Mouse (Mus musculus) adrenal gland, postnatal 14 days (tissue): Measurements from ENCODE around the gene Faf1. TPM values are rescaled to one million over a fixed set of nuclear protein-coding genes. Genes with fewer than 3 reads are reported as not detected.

Experiments used
- DNase-seq: peaks from one replicate; pipeline ENCODE4 v3.0.0; 2021; ENCODE audit warnings: mixed read lengths
- long read RNA-seq, 2 experiments: library from polyadenylated mRNA; stranded (forward); transcript quantifications; one replicate each; pipeline ENCODE4 v2.0.0; 2021
- total RNA-seq: library from RNA; stranded (reverse); gene quantifications from 2 replicates; pipeline ENCODE4 v1.2.3, GENCODE M21; 2021

Faf1 gene
- 26.9 and 27.8 TPM in 2 replicates for total RNA-seq
- long read RNA-seq, experiment 1, full-length matches to known transcripts = 103 of 118 reads
- long read RNA-seq, experiment 1, partial matches to known transcripts = 5 of 118 reads
- long read RNA-seq, experiment 1, other reads (novel, unspliced or antisense) = 10 of 118 reads
- long read RNA-seq, experiment 2, full-length matches to known transcripts = 62 of 74 reads
- long read RNA-seq, experiment 2, partial matches to known transcripts = 8 of 74 reads
- long read RNA-seq, experiment 2, other reads (novel, unspliced or antisense) = 4 of 74 reads

GRCm38 (mm10) chr4:109676218-109677215 is at the start of gene Faf1:
Faf1 (plus strand) TSS chr4:109676588.
- DNase-seq = peak; percentile 99

- DNase-seq = no peak
These were observed 46.2 kb upstream of the Faf1 start for GRCm38 (mm10) chr4:109630215-109630614.

DNA sequence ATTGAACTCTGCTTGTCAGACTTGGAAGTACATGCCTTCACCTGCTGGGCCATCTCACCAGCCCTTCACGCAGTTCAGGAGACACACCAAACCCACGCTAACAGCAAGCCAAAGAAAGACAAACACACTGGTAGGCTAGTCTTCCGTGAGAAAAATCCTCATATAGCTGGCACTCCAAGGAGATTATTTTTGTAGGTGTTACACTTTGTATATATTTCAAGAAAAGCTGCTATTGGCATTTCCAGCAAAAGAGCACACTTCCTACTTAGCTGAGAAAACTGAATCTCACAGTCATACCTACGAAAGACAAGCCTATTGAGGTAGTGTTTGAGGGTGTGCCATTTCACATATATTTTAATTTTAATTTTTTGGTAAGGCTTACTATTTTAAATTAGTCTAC is 45.4 kb upstream of the Faf1 start:
- no peak for DNase-seq

- DNase-seq = no peak
These were observed 41.4 kb upstream of the Faf1 start for GRCm38 (mm10) chr4:109634971-109635370.

DNA sequence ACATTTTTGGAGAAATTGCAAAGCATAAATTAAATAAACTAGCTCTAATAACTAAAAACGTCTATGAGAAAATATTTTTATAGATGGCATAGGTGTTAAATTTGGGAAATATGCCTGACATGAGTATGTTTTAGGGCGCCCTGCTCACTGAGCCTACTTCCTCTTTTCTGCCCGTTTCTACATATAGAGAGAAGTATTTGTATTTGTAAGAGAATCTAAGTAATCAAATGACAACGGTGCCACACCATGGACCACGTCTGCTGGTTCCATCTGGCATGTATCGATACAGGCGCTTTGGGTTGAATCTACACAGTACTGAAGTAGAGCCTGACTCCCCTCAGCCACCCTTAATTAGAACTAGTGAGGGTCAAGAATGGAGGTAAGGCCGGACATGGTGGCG is 37.0 kb upstream of the Faf1 start:
- no peak for DNase-seq

DNA sequence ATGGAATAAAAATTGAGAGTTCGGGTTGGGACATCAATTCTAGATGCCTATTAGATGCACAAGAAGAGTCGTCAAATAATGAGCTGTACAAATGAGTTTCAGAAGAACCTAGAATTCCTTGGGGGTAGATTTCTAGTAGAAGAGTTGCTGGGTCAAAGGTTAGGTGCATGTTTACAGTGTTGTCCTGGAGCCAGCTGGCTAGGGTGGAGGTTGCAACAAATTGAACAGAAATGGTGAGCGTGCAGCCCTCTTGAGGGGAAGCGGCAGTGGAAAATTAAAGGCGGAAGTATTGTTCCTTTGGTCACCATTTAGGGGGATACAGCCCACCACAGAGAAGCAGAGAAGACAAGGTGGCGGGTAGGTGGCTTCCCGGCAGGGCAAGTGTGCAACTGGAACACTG is 36.2 kb upstream of the Faf1 start:
- peak; percentile 33 for DNase-seq

- DNase-seq = peak; percentile 49
These were observed 34.9 kb upstream of the Faf1 start for GRCm38 (mm10) chr4:109641451-109641850.

- DNase-seq = no peak
These were observed 29.1 kb upstream of the Faf1 start for GRCm38 (mm10) chr4:109647281-109647680.

DNA sequence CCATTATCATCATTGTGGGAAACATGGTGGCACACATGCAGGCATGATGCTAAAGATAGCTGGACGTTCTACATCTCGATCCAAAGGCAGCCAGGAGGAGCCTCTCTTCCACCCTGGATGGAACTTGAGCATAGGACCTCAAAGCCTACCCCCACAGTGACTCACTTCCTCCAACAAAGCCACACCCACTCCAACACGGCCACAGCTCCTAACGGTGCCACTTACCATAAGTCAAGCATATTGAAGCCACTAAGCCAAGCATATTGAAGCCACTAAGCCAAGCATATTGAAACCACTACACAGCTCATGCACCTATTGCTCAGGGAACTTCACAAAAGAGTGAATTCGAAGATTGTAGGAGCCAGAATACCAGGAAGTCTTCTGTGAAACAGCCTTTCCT is 27.1 kb upstream of the Faf1 start:
- DNase-seq = no peak

DNA sequence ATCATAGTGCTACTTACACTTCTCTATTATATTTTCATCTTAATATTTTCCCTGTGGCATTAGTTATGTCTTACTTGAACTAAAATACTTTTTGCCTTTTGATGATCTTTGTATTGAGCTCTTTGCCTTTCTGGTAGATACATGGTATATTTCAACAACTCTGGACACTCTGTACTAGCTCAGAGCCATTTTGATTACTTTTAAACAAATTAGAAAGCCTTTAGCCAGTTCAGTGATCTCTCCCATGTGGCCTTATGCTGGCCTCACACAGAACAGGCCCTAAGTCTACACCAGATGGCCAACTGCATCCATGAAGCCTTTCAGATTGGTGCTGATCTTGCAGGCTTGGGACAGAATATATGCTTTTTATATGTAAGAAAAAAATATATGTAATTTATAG is 23.1 kb upstream of the Faf1 start:
- DNase-seq = no peak

DNA sequence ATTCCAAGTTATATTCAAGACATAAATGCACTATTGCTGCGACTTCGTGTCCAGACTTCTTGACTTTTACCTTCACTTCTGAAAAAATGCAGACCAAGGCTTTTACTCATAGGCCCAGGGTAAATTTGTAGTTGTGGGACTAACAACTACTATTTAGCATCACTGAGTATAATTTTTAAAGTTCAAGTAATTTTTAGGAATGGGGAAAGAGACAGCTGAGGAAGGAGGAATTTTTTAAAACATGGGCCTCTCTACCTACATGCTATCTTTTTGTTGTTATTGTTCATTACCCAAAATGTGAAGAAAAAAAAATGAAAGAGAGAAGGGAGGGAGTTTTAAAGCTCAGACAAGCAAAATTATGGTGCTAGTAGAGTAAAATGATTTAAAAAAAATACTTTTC is 21.7 kb upstream of the Faf1 start:
- DNase-seq = no peak

- DNase-seq = no peak
These were observed 20.6 kb upstream of the Faf1 start for GRCm38 (mm10) chr4:109655738-109656137.

DNA sequence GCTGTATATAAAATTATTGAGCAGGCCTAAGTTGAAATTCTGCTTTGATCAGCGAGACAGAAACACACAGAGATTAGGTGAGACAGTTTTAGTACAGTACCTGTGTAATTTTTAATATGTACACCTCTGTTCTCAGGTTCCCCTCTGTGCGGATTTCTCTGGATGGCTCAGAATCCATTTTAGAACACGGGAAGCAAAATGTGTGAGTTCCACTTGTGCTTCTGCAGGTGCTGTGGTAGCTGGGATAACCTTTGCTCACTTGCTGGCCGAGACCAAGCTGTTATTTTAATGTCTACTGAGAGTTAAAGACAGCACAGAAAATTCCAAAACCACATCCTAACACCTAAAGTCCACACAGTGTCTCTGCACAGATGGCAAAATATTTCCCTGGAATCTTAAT is 20.1 kb upstream of the Faf1 start:
- no peak for DNase-seq

DNA sequence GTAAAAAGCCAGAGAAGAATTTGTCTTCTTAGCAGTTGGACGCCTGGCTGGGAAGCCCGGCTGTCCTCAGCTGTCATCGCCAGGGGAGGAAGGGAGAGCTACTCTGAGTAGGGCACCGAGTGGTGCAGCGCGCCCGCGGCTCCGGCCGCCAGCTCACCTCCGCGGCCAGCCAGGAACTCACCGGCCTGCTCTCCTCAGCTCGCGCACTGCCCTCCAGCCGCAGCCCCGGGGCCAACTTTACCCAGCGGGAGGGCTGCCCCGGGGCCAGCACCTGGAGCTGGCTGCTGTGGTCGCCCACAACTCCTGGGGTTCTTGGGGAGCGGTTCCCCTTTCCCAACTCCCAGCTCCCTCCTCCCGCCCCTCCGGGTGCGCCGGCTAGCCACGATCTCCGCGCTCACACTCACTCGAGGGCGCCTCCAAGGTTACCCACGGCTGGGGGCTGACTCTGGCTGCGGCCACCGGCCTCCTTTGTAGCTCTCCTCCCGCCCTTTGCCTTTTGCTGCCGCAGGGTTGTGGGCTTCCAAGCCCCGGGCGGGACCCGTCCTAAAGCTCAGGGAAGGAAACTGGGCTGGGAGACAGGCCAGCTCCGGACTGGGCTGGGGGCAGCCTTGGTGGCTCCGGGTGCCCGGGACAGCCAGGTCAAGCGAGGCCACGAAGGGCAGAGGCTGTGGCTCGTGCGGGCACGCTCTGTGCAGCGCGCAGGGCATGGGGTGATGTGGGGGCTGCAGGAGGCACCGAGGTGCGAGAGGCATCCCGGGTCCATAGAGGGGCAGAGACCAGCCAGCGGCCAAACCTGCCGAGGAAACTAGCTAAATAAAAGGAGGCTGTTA is 19.2 kb upstream of the Faf1 start:
- DNase-seq = peak; percentile 81

GRCm38 (mm10) chr4:109657851-109658500 is 18.4 kb upstream of the Faf1 start:
- DNase-seq = no peak

GRCm38 (mm10) chr4:109658826-109659225 is 17.6 kb upstream of the Faf1 start:
- DNase-seq = no peak

GRCm38 (mm10) chr4:109659571-109659970 is 16.8 kb upstream of the Faf1 start:
- DNase-seq = no peak

GRCm38 (mm10) chr4:109660568-109660967 is 15.8 kb upstream of the Faf1 start:
- no peak for DNase-seq

- peak; percentile 7 for DNase-seq
These were observed 15.2 kb upstream of the Faf1 start for GRCm38 (mm10) chr4:109661183-109661582.

DNA sequence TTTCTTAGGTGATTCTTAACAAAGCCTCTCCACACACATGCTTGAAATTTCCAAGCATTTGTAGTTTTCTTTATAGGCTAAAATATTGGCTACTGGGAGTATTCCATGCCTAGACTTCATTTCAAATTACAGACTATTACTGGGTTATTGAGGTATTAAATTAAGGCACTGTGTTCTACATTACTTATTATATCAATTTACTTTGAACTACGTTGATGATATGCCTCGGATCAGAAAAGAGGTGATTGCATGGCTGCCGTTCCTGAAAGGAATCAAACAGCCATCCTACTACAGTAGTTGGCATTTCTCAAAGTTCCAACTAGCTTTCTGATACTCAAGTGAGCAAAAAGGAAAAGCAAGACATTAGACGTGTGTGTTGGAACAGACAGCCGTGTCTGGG is 14.1 kb upstream of the Faf1 start:
- DNase-seq = no peak

- DNase-seq = no peak
These were observed 12.3 kb upstream of the Faf1 start for GRCm38 (mm10) chr4:109664091-109664490.
